Mouse (Mus musculus) hindbrain, postnatal 0 days (tissue): ENCODE measurements around the gene Catsper4. TPM values are rescaled to one million over a fixed set of nuclear protein-coding genes. Genes with fewer than 3 reads are reported as not detected.

Experiments used
- ATAC-seq: fragments of 200-750 bp; cut with Nextera tagmentation; 2 replicates; pipeline ENCODE4 v1.8.0; 2017; ENCODE audit warnings: mild to moderate bottlenecking, moderate TSS enrichment, moderate library complexity
- DNase-seq: peaks from one replicate; pipeline ENCODE4 v3.0.0-alpha.2; 2015; ENCODE audit warnings: low spot score
- H3K27ac ChIP-seq: fragments of 300-500 bp; sonication (generic); 2 replicates; pipeline ENCODE4 v1.5.1; 2014; ENCODE audit warnings: mild to moderate bottlenecking
- H3K27me3 ChIP-seq: fragments of 300-500 bp; sonication (generic); 2 replicates; pipeline ENCODE4 v1.6.1; 2014; ENCODE audit warnings: low read length, mixed read lengths; ENCODE audit not compliant: insufficient read depth
- H3K36me3 ChIP-seq: fragments of 300-500 bp; sonication (generic); 2 replicates; pipeline ENCODE4 v1.6.1; 2014; ENCODE audit warnings: low read length, mixed read lengths; ENCODE audit not compliant: insufficient read depth
- H3K4me1 ChIP-seq: fragments of 300-500 bp; sonication (generic); 2 replicates; pipeline ENCODE4 v1.6.1; 2014; ENCODE audit warnings: antibody characterized with exemption, low read length, mixed read lengths; ENCODE audit not compliant: insufficient read depth
- H3K4me2 ChIP-seq: fragments of 300-500 bp; sonication (generic); 2 replicates; pipeline ENCODE4 v1.6.1; 2014; ENCODE audit warnings: low read depth, mild to moderate bottlenecking, low read length, moderate library complexity, mixed read lengths
- H3K4me3 ChIP-seq: fragments of 300-500 bp; sonication (generic); 2 replicates; pipeline ENCODE4 v1.5.1; 2014; ENCODE audit warnings: low read length
- H3K9ac ChIP-seq: fragments of 300-500 bp; sonication (generic); replicated peaks from 2 replicates; pipeline ENCODE4 v1.6.1; 2014; ENCODE audit warnings: mild to moderate bottlenecking, low read length, moderate library complexity, mixed read lengths
- H3K9me3 ChIP-seq: fragments of 300-500 bp; sonication (generic); 2 replicates; pipeline ENCODE4 v1.6.1; 2016; ENCODE audit warnings: low read length, mixed read lengths
- CTCF ChIP-seq: IDR thresholded peaks from 2 replicates; pipeline ENCODE4 v1.5.1; 2016; ENCODE audit warnings: antibody characterized with exemption, control low read depth, low read depth
- WGBS: fragments of 180-500 bp; shearing (Covaris S2); extraction: QIAGEN DNeasy Blood & Tissue Kit; methylation state at CpG from one replicate; pipeline ENCODE4 v1.1.7; 2014; 5-methylcytosine and 5-hydroxymethylcytosine counted together
- polyA plus RNA-seq: library from polyadenylated mRNA; unstranded; fragments of >200 nt; fragmentation: Nextera tagmentation; extraction: Ambion mirVana; gene quantifications from 2 replicates; pipeline ENCODE4 v1.2.1, GENCODE M21; 2015
- total RNA-seq: library from RNA; depleted of rRNA; stranded (reverse); fragments of >200 nt; gene quantifications from 2 replicates; pipeline ENCODE4 v1.2.3, GENCODE M21; 2014; rRNA removed

Catsper4 gene
- total and polyA plus RNA-seq, 2 experiments from 2014 or later: 0.20 TPM; not detected in 1

DNA sequence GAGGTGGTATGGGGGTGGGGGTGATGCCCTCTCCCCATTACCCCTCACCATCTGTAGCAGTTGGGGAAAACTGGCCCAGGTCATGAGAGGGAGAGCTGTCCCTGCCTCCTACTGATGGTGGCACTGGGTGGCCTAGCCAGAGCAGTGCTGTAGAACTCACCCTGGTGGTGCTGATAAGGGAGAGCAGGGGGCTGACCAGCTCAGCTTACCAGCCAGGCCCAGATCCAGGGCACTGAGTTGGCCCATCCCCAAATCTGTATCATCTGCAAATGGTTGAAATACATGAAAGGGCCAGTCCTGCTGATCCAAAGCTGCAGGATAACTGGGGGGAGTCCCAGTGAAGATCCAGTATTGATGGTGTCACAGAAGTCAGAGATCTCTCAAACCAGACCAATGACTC lies 45.4 kb downstream of the Catsper4 start:
- no peak for TF ChIP-seq CTCF
- Histone ChIP-seq H3K4me3 (no peak overlapping the region), H3K9me3 (no peaks in the 10 kb centered on the region), H3K4me1 (peaks cover 7% of the 10 kb centered on the region; the same call in 1 of the 2 replicates), H3K36me3 (no peaks in the 10 kb centered on the region), H3K27me3 (no peaks in the 10 kb centered on the region), H3K4me2 (no peak overlapping the region), H3K9ac (no peak overlapping the region), H3K27ac (no peak overlapping the region)
- no peak for DNase-seq
- ATAC-seq: no peak

GRCm38 (mm10) chr4:134181112-134181511 lies 46.1 kb downstream of the Catsper4 start:
- TF ChIP-seq CTCF: no peak
- Histone ChIP-seq H3K9me3 (no peaks in the 10 kb centered on the region), H3K4me1 (peaks cover 7% of the 10 kb centered on the region; the same call in 1 of the 2 replicates), H3K36me3 (no peaks in the 10 kb centered on the region), H3K4me3 (no peak overlapping the region), H3K27me3 (no peaks in the 10 kb centered on the region), H3K4me2 (no peak overlapping the region), H3K27ac (no peak overlapping the region), H3K9ac (no peak overlapping the region)
- ATAC-seq (no peak), DNase-seq (no peak)
- WGBS: 95% methylated on average over 1 of the region's 1 CpGs

GRCm38 (mm10) chr4:134172391-134172790 lies 54.8 kb downstream of the Catsper4 start:
- Histone ChIP-seq H3K9ac (no peak overlapping the region), H3K36me3 (no peaks in the 10 kb centered on the region; the same call in 1 of the 2 replicates), H3K9me3 (no peaks in the 10 kb centered on the region), H3K4me1 (no peaks in the 10 kb centered on the region), H3K4me3 (no peak overlapping the region), H3K27ac (no peak overlapping the region), H3K4me2 (no peak overlapping the region), H3K27me3 (no peaks in the 10 kb centered on the region)
- no peak for TF ChIP-seq CTCF
- DNase-seq: peak; percentile 8
- 76% methylated on average over 3 of the region's 3 CpGs for WGBS
- ATAC-seq: no peak

DNA sequence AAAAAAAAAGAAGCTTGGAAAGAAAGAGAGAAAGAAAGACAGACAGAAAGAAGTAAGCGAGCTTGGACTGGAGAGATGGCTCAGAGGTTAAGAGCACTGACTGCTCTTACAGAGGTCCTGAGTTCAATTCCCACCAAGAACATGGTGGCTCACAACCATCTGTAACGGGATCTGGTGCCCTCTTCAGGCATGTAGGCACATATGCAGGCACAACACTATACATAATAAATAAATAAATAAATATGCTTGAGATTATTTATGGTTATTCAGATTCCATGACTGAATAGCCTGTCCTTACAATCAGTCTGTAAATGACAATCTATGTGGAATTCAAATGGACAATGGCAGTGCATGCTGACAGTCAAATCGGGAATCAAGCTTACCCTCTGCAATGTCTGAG lies 60.3 kb downstream of the Catsper4 start:
- H3K27me3 ChIP-seq: no peaks in the 10 kb centered on the region
- TF ChIP-seq CTCF: no peak
- no peak for DNase-seq
- 90% methylated on average over 3 of the region's 3 CpGs for WGBS
- H3K27ac ChIP-seq: no peak overlapping the region
- no peak overlapping the region for H3K4me2 ChIP-seq
- H3K9ac ChIP-seq: no peak overlapping the region
- H3K4me1 ChIP-seq: no peaks in the 10 kb centered on the region
- ATAC-seq: no peak
- no peaks in the 10 kb centered on the region; the same call in 1 of the 2 replicates for H3K36me3 ChIP-seq
- no peaks in the 10 kb centered on the region for H3K9me3 ChIP-seq
- H3K4me3 ChIP-seq: no peak overlapping the region

GRCm38 (mm10) chr4:134165548-134166465 lies 61.4 kb downstream of the Catsper4 start:
- no peak for TF ChIP-seq CTCF
- H3K9ac ChIP-seq: no peak overlapping the region
- H3K4me1 ChIP-seq: no peaks in the 10 kb centered on the region
- no peaks in the 10 kb centered on the region; the same call in 1 of the 2 replicates for H3K36me3 ChIP-seq
- DNase-seq (no peak), ATAC-seq (no peak)
- WGBS: 78% methylated on average over 3 of the region's 3 CpGs
- H3K27ac ChIP-seq: no peak overlapping the region
- no peak overlapping the region for H3K4me3 ChIP-seq
- no peaks in the 10 kb centered on the region for H3K27me3 ChIP-seq
- no peaks in the 10 kb centered on the region for H3K9me3 ChIP-seq
- no peak overlapping the region for H3K4me2 ChIP-seq

DNA sequence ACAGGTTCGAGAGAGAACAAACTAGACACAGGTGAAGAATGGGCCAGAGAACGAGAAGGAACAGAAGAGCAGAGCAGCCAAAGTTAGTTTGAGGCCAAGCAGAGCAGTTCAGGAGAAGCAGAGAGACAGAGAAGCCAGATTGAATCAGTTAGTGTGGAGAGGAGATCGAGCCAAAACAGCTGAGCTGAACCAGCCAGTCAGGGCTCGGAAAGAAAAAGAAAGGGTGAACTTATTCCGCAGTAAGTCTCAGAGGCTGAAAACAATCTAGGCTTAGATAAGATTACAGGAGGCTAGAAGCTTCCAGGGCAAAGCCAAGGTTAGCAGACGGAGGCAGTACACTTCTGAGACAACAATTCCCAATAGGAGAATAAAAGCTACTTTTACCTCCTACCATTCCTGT lies 62.2 kb downstream of the Catsper4 start:
- no peak for TF ChIP-seq CTCF
- no peaks in the 10 kb centered on the region; the same call in 1 of the 2 replicates for H3K36me3 ChIP-seq
- no peak overlapping the region for H3K27ac ChIP-seq
- no peak overlapping the region for H3K9ac ChIP-seq
- no peaks in the 10 kb centered on the region for H3K9me3 ChIP-seq
- no peak for ATAC-seq
- H3K4me3 ChIP-seq: no peak overlapping the region
- H3K4me2 ChIP-seq: no peak overlapping the region
- DNase-seq: no peak
- WGBS: 82% methylated on average over 6 of the region's 6 CpGs
- no peaks in the 10 kb centered on the region for H3K27me3 ChIP-seq
- no peaks in the 10 kb centered on the region for H3K4me1 ChIP-seq

- H3K27ac ChIP-seq: no peak overlapping the region
- no peak overlapping the region for H3K4me3 ChIP-seq
- no peak overlapping the region for H3K9ac ChIP-seq
- no peak for ATAC-seq
- WGBS: 95% methylated on average over 5 of the region's 6 CpGs
- no peaks in the 10 kb centered on the region; the same call in 1 of the 2 replicates for H3K36me3 ChIP-seq
- H3K27me3 ChIP-seq: no peaks in the 10 kb centered on the region
- no peak overlapping the region for H3K4me2 ChIP-seq
- no peaks in the 10 kb centered on the region for H3K4me1 ChIP-seq
- no peak for DNase-seq
- no peak for TF ChIP-seq CTCF
- no peaks in the 10 kb centered on the region for H3K9me3 ChIP-seq
These were observed 62.6 kb downstream of the Catsper4 start for GRCm38 (mm10) chr4:134164591-134164990.

Other genes with a start within 250 kb of the Catsper4 start
- gene Dhdds, start 226.5 kb downstream of the Catsper4 start, total RNA-seq: 43.1 and 49.5 TPM in 2 replicates
- gene Dhdds, start 226.5 kb downstream of the Catsper4 start, polyA plus RNA-seq: 41.5 and 41.8 TPM in 2 replicates
- gene Lin28a, start 208.5 kb downstream of the Catsper4 start, total RNA-seq: not detected in 2 replicates
- 0.05 TPM in 1 of 2 replicates, not detected in the other for gene Lin28a, start 208.5 kb downstream of the Catsper4 start, polyA plus RNA-seq
- gene Zfp683, start 173.5 kb downstream of the Catsper4 start, total RNA-seq: not detected in 2 replicates
- not detected in 2 replicates for gene Zfp683, start 173.5 kb downstream of the Catsper4 start, polyA plus RNA-seq
- gene Crybg2, start 166.6 kb downstream of the Catsper4 start, total RNA-seq: 1.7 and 2.8 TPM in 2 replicates
- 5.9 and 6.7 TPM in 2 replicates for gene Crybg2, start 166.6 kb downstream of the Catsper4 start, polyA plus RNA-seq
- gene Cd52, start 132.3 kb downstream of the Catsper4 start, total RNA-seq: not detected in 2 replicates
- 2.7 TPM in 2 replicates for gene Cd52, start 132.3 kb downstream of the Catsper4 start, polyA plus RNA-seq
- 3.5 and 8.9 TPM in 2 replicates for gene Ubxn11, start 124.8 kb downstream of the Catsper4 start, total RNA-seq
- 14.0 and 14.6 TPM in 2 replicates for gene Ubxn11, start 124.8 kb downstream of the Catsper4 start, polyA plus RNA-seq
- gene Sh3bgrl3, start 98.6 kb downstream of the Catsper4 start, total RNA-seq: 220 and 259 TPM in 2 replicates
- gene Sh3bgrl3, start 98.6 kb downstream of the Catsper4 start, polyA plus RNA-seq: 553 and 564 TPM in 2 replicates
- gene Cep85, start 40.3 kb downstream of the Catsper4 start, total RNA-seq: 12.9 and 19.6 TPM in 2 replicates
- 16.2 and 17.8 TPM in 2 replicates for gene Cep85, start 40.3 kb downstream of the Catsper4 start, polyA plus RNA-seq
- gene Gm7534, start 24.4 kb downstream of the Catsper4 start, total RNA-seq: not detected in 2 replicates
- gene Gm7534, start 24.4 kb downstream of the Catsper4 start, polyA plus RNA-seq: not detected in 2 replicates
- gene Cnksr1, start 11.0 kb upstream of the Catsper4 start, total RNA-seq: 0.26 TPM in 1 of 2 replicates, not detected in the other
- 0.14 and 0.25 TPM in 2 replicates for gene Cnksr1, start 11.0 kb upstream of the Catsper4 start, polyA plus RNA-seq
- 0.31 TPM in 1 of 2 replicates, not detected in the other for gene E130218I03Rik, start 16.3 kb upstream of the Catsper4 start, total RNA-seq
- gene E130218I03Rik, start 16.3 kb upstream of the Catsper4 start, polyA plus RNA-seq: 0.95 and 1.4 TPM in 2 replicates
- gene Zfp593, start 18.2 kb upstream of the Catsper4 start, total RNA-seq: 10.2 and 10.6 TPM in 2 replicates
- gene Zfp593, start 18.2 kb upstream of the Catsper4 start, polyA plus RNA-seq: 11.0 and 12.5 TPM in 2 replicates
- gene Gm30191, start 19.6 kb upstream of the Catsper4 start, total RNA-seq: not detected in 2 replicates
- gene Gm30191, start 19.6 kb upstream of the Catsper4 start, polyA plus RNA-seq: 0.59 and 0.79 TPM in 2 replicates
- gene Grrp1, start 26.7 kb upstream of the Catsper4 start, total RNA-seq: 13.7 and 18.4 TPM in 2 replicates
- gene Grrp1, start 26.7 kb upstream of the Catsper4 start, polyA plus RNA-seq: 11.1 and 12.2 TPM in 2 replicates
- 25.5 and 35.2 TPM in 2 replicates for gene Pdik1l, start 60.5 kb upstream of the Catsper4 start, total RNA-seq
- 23.3 and 24.8 TPM in 2 replicates for gene Pdik1l, start 60.5 kb upstream of the Catsper4 start, polyA plus RNA-seq
- 0.32 and 1.5 TPM in 2 replicates for gene Trim63, start 87.7 kb upstream of the Catsper4 start, total RNA-seq
- gene Trim63, start 87.7 kb upstream of the Catsper4 start, polyA plus RNA-seq: 0.84 and 1.1 TPM in 2 replicates
- 0.43 TPM in 1 of 2 replicates, not detected in the other for gene Slc30a2, start 115.8 kb upstream of the Catsper4 start, total RNA-seq
- 0.09 and 0.18 TPM in 2 replicates for gene Slc30a2, start 115.8 kb upstream of the Catsper4 start, polyA plus RNA-seq
- 0.54 and 1.8 TPM in 2 replicates for gene Extl1, start 156.5 kb upstream of the Catsper4 start, total RNA-seq
- gene Extl1, start 156.5 kb upstream of the Catsper4 start, polyA plus RNA-seq: 0.39 and 0.66 TPM in 2 replicates
- gene Pafah2, start 168.9 kb upstream of the Catsper4 start, total RNA-seq: 12.1 and 17.9 TPM in 2 replicates
- 5.3 and 6.7 TPM in 2 replicates for gene Pafah2, start 168.9 kb upstream of the Catsper4 start, polyA plus RNA-seq
- gene Stmn1, start 240.9 kb upstream of the Catsper4 start, total RNA-seq: 667 and 752 TPM in 2 replicates
- 4,115 and 4,307 TPM in 2 replicates for gene Stmn1, start 240.9 kb upstream of the Catsper4 start, polyA plus RNA-seq